Comparison of ENCODE assay signal across 20 mouse cellular contexts in the genomic region with DNA sequence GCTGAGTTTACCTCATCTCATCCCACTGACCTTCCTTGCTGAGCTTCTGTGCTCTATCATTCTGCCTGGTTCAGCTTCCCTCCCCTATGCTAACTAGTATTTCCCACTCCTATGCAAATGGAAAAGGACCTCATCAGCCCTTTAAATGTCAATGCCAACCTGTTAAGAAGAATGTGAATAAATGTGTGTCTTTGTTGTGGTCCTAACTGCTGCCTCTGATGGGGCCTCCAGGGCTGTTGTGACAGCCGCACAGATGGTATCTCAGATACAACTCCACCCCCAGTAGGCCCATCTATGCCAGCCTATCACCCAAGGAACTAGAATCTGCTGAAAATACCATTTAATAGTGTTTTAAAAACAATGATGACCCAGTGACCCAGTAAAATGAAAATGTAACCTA.
A peak's percentile ranks its signal among the peaks of the same experiment; 100 is the strongest.
DNase-seq lines count a peak whose midpoint lies in the region; ATAC-seq lines count a peak whose summit lies in the region.
"Had no signal": no experiment of that assay in that cellular context is flagged by ENCODE, and none has a peak within 500 bp of the region (broad histone marks: within the 10 kb centered on the region; RNA-seq: fewer than 3 reads in every experiment).

No protein-coding gene starts in this region.

- no peak overlapping the region for H3K9ac ChIP-seq in forebrain, embryonic 15.5 days (replicated peaks)
- H3K9ac ChIP-seq in forebrain, embryonic 11.5 days (ENCODE audit: low read length): no peak overlapping the region
- H3K9ac ChIP-seq: embryonic facial prominence, embryonic 12.5 days; forebrain, postnatal 0 days had no signal

- WGBS in forebrain, embryonic 15.5 days: 76% methylated on average over 1 of the region's 1 CpGs
- WGBS in forebrain, embryonic 11.5 days: 93% methylated on average over 1 of the region's 1 CpGs

- no peak overlapping the region for H3K4me3 ChIP-seq in forebrain, embryonic 15.5 days
- H3K4me3 ChIP-seq in forebrain, embryonic 11.5 days (ENCODE audit: low read depth, low read length): no peak overlapping the region
- H3K4me3 ChIP-seq: embryonic facial prominence, embryonic 10.5 days; embryonic facial prominence, embryonic 12.5 days had no signal

- no peak overlapping the region for H3K4me2 ChIP-seq in forebrain, embryonic 15.5 days (replicated peaks)
- no peak overlapping the region for H3K4me2 ChIP-seq in forebrain, embryonic 11.5 days (ENCODE audit: low read depth, low read length, severe bottlenecking)
- H3K4me2 ChIP-seq: embryonic facial prominence, embryonic 12.5 days had no signal

- H3K27ac ChIP-seq in forebrain, embryonic 15.5 days (replicated peaks): no peak overlapping the region
- no peak overlapping the region for H3K27ac ChIP-seq in forebrain, embryonic 11.5 days (ENCODE audit: low read depth, low read length)
- H3K27ac ChIP-seq: embryonic facial prominence, embryonic 10.5 days; embryonic facial prominence, embryonic 12.5 days had no signal

- no peak for DNase-seq in forebrain, embryonic 11.5 days (ENCODE audit: low spot score)
- peak; percentile 1 for DNase-seq in heart, adult 11 months
- DNase-seq in heart, postnatal 4 days: no peak
- peak; percentile 65 for DNase-seq in ZHBTc4 (ENCODE audit: low read depth, low spot score)
- DNase-seq in kidney, postnatal 4 days: no peak
- DNase-seq: adrenal gland, adult 2 months; adrenal gland, postnatal 10 days; adrenal gland, postnatal 25 days; cerebellum, adult 11-12 months; cerebellum, adult 2 months; cerebellum, adult 9-10 months; cerebellum, postnatal 10 days; cerebellum, postnatal 25 days; forebrain, postnatal 0 days had no signal

- ATAC-seq in forebrain, embryonic 15.5 days (replicated peaks): peak; percentile 63; the same call in 1 of the 2 replicates
- no peak for ATAC-seq in forebrain, embryonic 11.5 days (replicated peaks; ENCODE audit: low FRiP score)
- ATAC-seq in frontal cortex, adult (ENCODE audit: low TSS enrichment): no peak
- ATAC-seq: forebrain, postnatal 0 days; Patski had no signal

- H3K27me3 ChIP-seq in forebrain, embryonic 15.5 days: no peaks in the 10 kb centered on the region
- no peaks in the 10 kb centered on the region for H3K27me3 ChIP-seq in forebrain, embryonic 11.5 days (ENCODE audit: control insufficient read depth, insufficient read depth, low read length)
- H3K27me3 ChIP-seq: embryonic facial prominence, embryonic 12.5 days; Patski had no signal

- no peaks in the 10 kb centered on the region for H3K9me3 ChIP-seq in forebrain, embryonic 15.5 days
- H3K9me3 ChIP-seq in forebrain, embryonic 11.5 days (ENCODE audit: control insufficient read depth, low read length): no peaks in the 10 kb centered on the region
- H3K9me3 ChIP-seq: embryonic facial prominence, embryonic 10.5 days; embryonic facial prominence, embryonic 12.5 days had no signal

- H3K36me3 ChIP-seq in forebrain, embryonic 15.5 days: no peaks in the 10 kb centered on the region
- H3K36me3 ChIP-seq in forebrain, embryonic 11.5 days (ENCODE audit: control insufficient read depth, insufficient read depth, low read length): no peaks in the 10 kb centered on the region
- H3K36me3 ChIP-seq: embryonic facial prominence, embryonic 10.5 days; embryonic facial prominence, embryonic 12.5 days; G1E had no signal

- peaks cover 4% of the 10 kb centered on the region; the same call in 1 of the 2 replicates for H3K4me1 ChIP-seq in forebrain, embryonic 15.5 days
- no peaks in the 10 kb centered on the region for H3K4me1 ChIP-seq in forebrain, embryonic 11.5 days (replicated peaks; ENCODE audit: control insufficient read depth, insufficient read depth, low read length)
- H3K4me1 ChIP-seq: embryonic facial prominence, embryonic 10.5 days; embryonic facial prominence, embryonic 12.5 days had no signal

Comparison
In these comparisons a context has a peak if more than half of its experiments do, and no peak if none do; other contexts are left out.
1. DNase-seq: peak in heart, adult 11 months (single experiment) and ZHBTc4 (single experiment); none in forebrain, embryonic 11.5 days (single experiment), heart, postnatal 4 days (single experiment) and kidney, postnatal 4 days (0 of 2).